24 mouse cellular contexts compared by ENCODE assay signal in the genomic region with DNA sequence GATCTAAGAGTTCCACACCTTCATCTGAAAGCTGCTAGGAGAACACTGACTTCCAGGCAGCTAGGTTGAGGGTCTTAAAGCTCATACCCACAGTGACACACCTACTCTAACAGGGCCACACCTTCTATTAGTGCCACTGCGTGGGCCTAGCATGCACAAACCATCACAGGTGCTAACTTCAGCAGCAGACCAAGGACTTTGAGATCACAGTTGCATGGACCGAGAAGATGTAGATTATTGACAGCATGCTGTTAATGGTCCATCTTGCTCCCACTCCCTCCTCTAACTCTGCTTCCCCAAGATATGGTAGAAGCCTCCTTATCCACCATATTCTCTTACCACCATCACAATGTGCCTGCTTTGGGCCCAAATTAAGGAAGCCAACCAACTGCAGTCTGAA.
A peak's percentile ranks its signal among the peaks of the same experiment; 100 is the strongest.
DNase-seq lines count a peak whose midpoint lies in the region; ATAC-seq and TF ChIP-seq lines count a peak whose summit lies in the region.
"Had no signal": no experiment of that assay in that cellular context is flagged by ENCODE, and none has a peak within 500 bp of the region (broad histone marks: within the 10 kb centered on the region; RNA-seq: fewer than 3 reads in every experiment).

No protein-coding gene starts in this region.

- H3K4me3 ChIP-seq in kidney, adult 2 months (ENCODE audit: insufficient read depth, low read depth, low read length), result no peak overlapping the region
- H3K4me3 ChIP-seq in kidney, embryonic 16.5 days (ENCODE audit: low read length), result no peak overlapping the region
- H3K4me3 ChIP-seq in stomach, postnatal 0 days (ENCODE audit: low read depth, low read length), result no peak overlapping the region
- H3K4me3 ChIP-seq: embryonic facial prominence, embryonic 10.5 days; embryonic facial prominence, embryonic 12.5 days; forebrain, embryonic 13.5 days had no signal

- WGBS in kidney, adult 2 months, result 69% methylated on average over 2 of the region's 2 CpGs
- 84% methylated on average over 2 of the region's 2 CpGs for WGBS in kidney, embryonic 16.5 days
- WGBS in stomach, postnatal 0 days, result 85% methylated on average over 2 of the region's 2 CpGs

- no peaks in the 10 kb centered on the region for H3K36me3 ChIP-seq in kidney, adult 2 months (ENCODE audit: control insufficient read depth, insufficient read depth, low read length)
- H3K36me3 ChIP-seq in kidney, embryonic 16.5 days (ENCODE audit: insufficient read depth, low read length), result no peaks in the 10 kb centered on the region
- H3K36me3 ChIP-seq in stomach, postnatal 0 days (ENCODE audit: control insufficient read depth, insufficient read depth, low read length), result no peaks in the 10 kb centered on the region
- H3K36me3 ChIP-seq: embryonic facial prominence, embryonic 10.5 days; embryonic facial prominence, embryonic 12.5 days; G1E had no signal

- H3K4me1 ChIP-seq in kidney, adult 2 months (ENCODE audit: control insufficient read depth, insufficient read depth, low read length), result no peaks in the 10 kb centered on the region
- H3K4me1 ChIP-seq in kidney, embryonic 16.5 days (ENCODE audit: insufficient read depth, low read length), result peaks cover 3% of the 10 kb centered on the region
- no peaks in the 10 kb centered on the region for H3K4me1 ChIP-seq in stomach, postnatal 0 days (replicated peaks; ENCODE audit: control insufficient read depth, insufficient read depth)
- H3K4me1 ChIP-seq: forebrain, embryonic 13.5 days had no signal

- TF ChIP-seq POLR2A in kidney, adult 2 months (IDR thresholded peaks at IDR 0.05; ENCODE audit: low read depth, low read length), result no peak

- TF ChIP-seq CTCF in kidney, adult 2 months (conservative IDR thresholded peaks at IDR 0.05; ENCODE audit: insufficient read depth, insufficient read length, low read depth, low read length), result no peak
- no peak for TF ChIP-seq CTCF in stomach, postnatal 0 days (IDR thresholded peaks at IDR 0.05; ENCODE audit: low read depth)

- intact Hi-C loops in heart, postnatal 36 days (cut with DNase I), result no loop called here

- 0 out of 2 replicates have a peak, but pooled peaks have one; percentile 23 for ATAC-seq in kidney, embryonic 16.5 days (ENCODE audit: low FRiP score, low TSS enrichment)
- no peak for ATAC-seq in stomach, postnatal 0 days (ENCODE audit: low FRiP score, low TSS enrichment)
- ATAC-seq: activated CD4-positive, CD25-positive, alpha-beta regulatory T cell, adult 4 months; CD4-positive, CD25-positive, alpha-beta regulatory T cell, adult 4 months; forebrain, embryonic 13.5 days; Patski had no signal

- H3K9me3 ChIP-seq in kidney, embryonic 16.5 days (ENCODE audit: low read length), result no peaks in the 10 kb centered on the region
- no peaks in the 10 kb centered on the region for H3K9me3 ChIP-seq in stomach, postnatal 0 days (ENCODE audit: control insufficient read depth, low read length)
- H3K9me3 ChIP-seq: embryonic facial prominence, embryonic 10.5 days; embryonic facial prominence, embryonic 12.5 days; forebrain, embryonic 13.5 days; G1E had no signal

- no peak overlapping the region for H3K4me2 ChIP-seq in kidney, embryonic 16.5 days (replicated peaks; ENCODE audit: low read depth, low read length)
- no peak overlapping the region for H3K4me2 ChIP-seq in stomach, postnatal 0 days (replicated peaks; ENCODE audit: low read depth)
- H3K4me2 ChIP-seq: embryonic facial prominence, embryonic 12.5 days; forebrain, embryonic 13.5 days had no signal

- no peak overlapping the region for H3K27ac ChIP-seq in kidney, adult 2 months (ENCODE audit: insufficient read depth, low read depth, low read length)
- no peak overlapping the region for H3K27ac ChIP-seq in kidney, embryonic 16.5 days (ENCODE audit: low read length)
- no peak overlapping the region for H3K27ac ChIP-seq in stomach, postnatal 0 days (replicated peaks)
- H3K27ac ChIP-seq: embryonic facial prominence, embryonic 10.5 days; embryonic facial prominence, embryonic 12.5 days; forebrain, embryonic 13.5 days had no signal

- DNase-seq in heart, adult 11 months, result peak; percentile 66
- no peak for DNase-seq in heart, postnatal 36 days
- peak; percentile 6 for DNase-seq in kidney, adult 2 months
- no peak for DNase-seq in kidney, adult 18-20 months
- DNase-seq in kidney, adult 8-10 months, result no peak
- peak; percentile 2 for DNase-seq in stomach, postnatal 0 days (ENCODE audit: low spot score)
- DNase-seq: adrenal gland, adult 8-10 months; adrenal gland, postnatal 14 days; adrenal gland, postnatal 36 days; B cell, adult 2 months; cerebellum, adult 11-12 months; cerebellum, adult 2 months; cerebellum, adult 9-10 months; cerebellum, postnatal 10 days; cerebellum, postnatal 25 days had no signal

- no peaks in the 10 kb centered on the region for H3K27me3 ChIP-seq in kidney, adult 2 months (replicated peaks; ENCODE audit: control insufficient read depth, insufficient read depth, low read length)
- no peaks in the 10 kb centered on the region for H3K27me3 ChIP-seq in kidney, embryonic 16.5 days (ENCODE audit: insufficient read depth, low read length)
- H3K27me3 ChIP-seq in stomach, postnatal 0 days (ENCODE audit: control insufficient read depth, insufficient read depth, low read length), result no peaks in the 10 kb centered on the region
- H3K27me3 ChIP-seq: CH12.LX; embryonic facial prominence, embryonic 12.5 days; forebrain, embryonic 13.5 days; Patski had no signal

- no peak overlapping the region for H3K9ac ChIP-seq in kidney, embryonic 16.5 days (replicated peaks; ENCODE audit: low read length)
- H3K9ac ChIP-seq in stomach, postnatal 0 days (ENCODE audit: low read length), result no peak overlapping the region
- H3K9ac ChIP-seq: embryonic facial prominence, embryonic 12.5 days; forebrain, embryonic 13.5 days had no signal

- TF ChIP-seq EP300 in stomach, postnatal 0 days (optimal IDR thresholded peaks at IDR 0.05), result no peak

Comparison
In these comparisons a context has a peak if more than half of its experiments do, and no peak if none do; other contexts are left out.
1. DNase-seq: peak in heart, adult 11 months (single experiment), kidney, adult 2 months (single experiment) and stomach, postnatal 0 days (single experiment); none in heart, postnatal 36 days (0 of 2), kidney, adult 18-20 months (single experiment) and kidney, adult 8-10 months (0 of 2).